Mouse (Mus musculus) heart, adult 2 months (tissue): ENCODE measurements around the gene Spock1.

ENCODE experiments used
- CTCF ChIP-seq: fragments of 200-600 bp; IDR thresholded peaks from 2 replicates; pipeline ENCODE4 v1.8.1; 2022; ENCODE audit warnings: antibody characterized with exemption, mild to moderate bottlenecking, moderate library complexity
- EP300 ChIP-seq: fragments of 200-500 bp; IDR thresholded peaks from 2 replicates; pipeline ENCODE4 v1.6.1; 2011; ENCODE audit warnings: low read depth, low read length, control low read depth; ENCODE audit not compliant: insufficient read depth
- POLR2A ChIP-seq: fragments of 200-500 bp; IDR thresholded peaks from 2 replicates; pipeline ENCODE4 v1.6.1; 2011; ENCODE audit warnings: mild to moderate bottlenecking, low read depth, low read length, control low read depth; ENCODE audit not compliant: insufficient read depth

- TF ChIP-seq POLR2A (no peak), CTCF (no peak), EP300 (no peak)
Observed at GRCm38 (mm10) chr13:57501552-57501951, 406.6 kb downstream of the Spock1 start.
